Mouse (Mus musculus) heart, embryonic 13.5 days (tissue): ENCODE data around the gene Nrcam. TPM values are rescaled to one million over a fixed set of nuclear protein-coding genes. Genes with fewer than 3 reads are reported as not detected.

Experiments
- polyA plus RNA-seq: library from polyadenylated mRNA; unstranded; fragments of >200 nt; fragmentation: Nextera tagmentation; extraction: Ambion mirVana; gene quantifications from 2 replicates; pipeline ENCODE4 v1.2.1, GENCODE M21; 2015

Nrcam gene
- polyA plus RNA-seq, 1 experiment from 2014 or later, result 1.1 TPM

Other genes starting within 250 kb of the Nrcam start
- gene Dnajb9, start 118.6 kb upstream of the Nrcam start, polyA plus RNA-seq, result 20.3 and 22.7 TPM in 2 replicates
- 55.5 and 60.9 TPM in 2 replicates for gene Pnpla8, start 107.5 kb upstream of the Nrcam start, polyA plus RNA-seq